Mouse (Mus musculus) layer of hippocampus, postnatal 14 days (tissue): ENCODE data around the gene Rorb. TPM values are rescaled to one million over a fixed set of nuclear protein-coding genes. Genes with fewer than 3 reads are reported as not detected.

ENCODE experiments used
- DNase-seq, 2 experiments: peaks; one replicate each; pipeline ENCODE4 v3.0.0; 2021 to 2022; ENCODE audit warnings: low spot score in 2 of 2, mixed read lengths in 1 of 2
- total RNA-seq, 2 experiments: library from RNA; stranded (reverse); gene quantifications; 2 replicates each; pipeline ENCODE4 v1.2.3; 2021

The Rorb gene
- total RNA-seq, 2 experiments from 2014 or later = 16.4 to 17.2 TPM

DNA sequence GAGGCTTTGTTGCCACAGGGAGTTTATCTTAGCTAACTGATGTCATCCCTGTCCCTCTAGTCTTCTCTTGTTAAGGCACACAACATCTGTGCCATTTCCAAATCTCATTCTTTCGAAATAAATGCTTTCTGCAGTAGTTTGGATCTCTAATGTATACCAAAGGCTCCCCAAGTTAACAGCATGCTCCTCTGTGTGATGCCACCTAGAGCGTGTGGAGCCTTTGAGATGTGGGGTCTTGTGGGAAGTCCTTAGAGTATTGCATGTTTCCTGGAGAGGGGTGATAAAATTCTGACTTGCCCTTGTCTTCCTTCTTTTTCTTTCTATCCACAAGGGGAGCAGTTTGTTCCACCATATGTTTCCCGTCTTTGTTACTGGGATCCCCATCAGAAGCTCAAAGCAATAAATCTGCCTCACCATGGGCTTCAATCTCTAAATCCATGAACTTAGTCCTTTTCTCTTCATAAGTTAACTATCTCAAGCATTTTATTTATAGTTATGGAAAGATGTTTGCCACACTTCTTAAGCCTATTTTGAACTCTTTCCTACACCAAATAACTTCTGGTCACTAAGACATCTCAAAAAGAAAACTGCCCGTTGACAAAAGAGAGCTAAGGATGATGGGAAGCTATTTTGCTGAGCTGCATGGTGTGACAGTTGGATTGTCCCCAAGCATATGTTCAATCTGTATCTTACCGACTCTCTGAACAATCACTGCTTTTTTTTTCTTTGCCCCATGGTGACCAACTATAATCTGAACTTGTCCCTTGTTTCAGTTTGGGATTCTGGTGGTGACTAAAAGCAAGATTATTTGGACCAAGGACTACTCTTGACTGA, 76.3 kb downstream of the Rorb start:
- DNase-seq = no peak

DNA sequence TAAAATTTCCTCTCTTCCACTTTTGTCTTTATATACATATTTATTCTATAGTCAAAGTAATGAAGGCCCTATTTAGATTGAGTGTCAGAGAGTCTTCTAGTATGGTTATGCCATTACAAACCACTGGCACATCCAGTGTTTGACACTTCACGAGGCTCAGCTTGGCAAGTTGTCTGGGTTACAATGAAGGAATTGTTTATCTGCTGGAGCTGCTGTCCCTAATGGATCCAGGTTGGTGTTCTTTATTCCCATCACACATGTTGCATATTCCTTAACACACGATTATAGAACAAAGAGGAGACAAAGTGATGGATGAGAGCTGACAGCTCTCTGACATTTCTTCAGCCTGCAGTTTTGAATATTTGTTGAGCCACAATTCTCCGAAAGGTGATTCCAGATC, 77.0 kb downstream of the Rorb start:
- no peak for DNase-seq

DNA sequence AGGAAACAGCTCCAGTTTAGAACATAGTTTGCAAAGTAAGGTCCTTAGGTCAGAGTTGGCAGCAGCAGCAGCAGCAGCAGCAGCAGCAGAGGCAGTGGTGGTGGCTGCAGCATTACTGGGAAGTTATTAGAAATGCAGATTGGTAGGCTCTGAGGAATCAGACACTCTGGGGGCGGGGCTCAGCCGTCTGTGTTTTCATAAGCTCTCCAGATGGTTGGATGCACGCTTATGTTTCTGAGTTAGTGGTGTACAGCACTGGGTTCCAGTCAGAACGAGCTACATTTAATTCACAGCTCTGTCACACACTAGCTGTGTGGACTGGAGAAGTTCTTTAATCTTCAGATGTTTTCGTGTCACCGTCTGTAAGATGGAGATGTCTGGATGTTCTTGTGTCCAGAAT, 105.9 kb downstream of the Rorb start:
- peak; percentile 28 to 67 for DNase-seq

DNA sequence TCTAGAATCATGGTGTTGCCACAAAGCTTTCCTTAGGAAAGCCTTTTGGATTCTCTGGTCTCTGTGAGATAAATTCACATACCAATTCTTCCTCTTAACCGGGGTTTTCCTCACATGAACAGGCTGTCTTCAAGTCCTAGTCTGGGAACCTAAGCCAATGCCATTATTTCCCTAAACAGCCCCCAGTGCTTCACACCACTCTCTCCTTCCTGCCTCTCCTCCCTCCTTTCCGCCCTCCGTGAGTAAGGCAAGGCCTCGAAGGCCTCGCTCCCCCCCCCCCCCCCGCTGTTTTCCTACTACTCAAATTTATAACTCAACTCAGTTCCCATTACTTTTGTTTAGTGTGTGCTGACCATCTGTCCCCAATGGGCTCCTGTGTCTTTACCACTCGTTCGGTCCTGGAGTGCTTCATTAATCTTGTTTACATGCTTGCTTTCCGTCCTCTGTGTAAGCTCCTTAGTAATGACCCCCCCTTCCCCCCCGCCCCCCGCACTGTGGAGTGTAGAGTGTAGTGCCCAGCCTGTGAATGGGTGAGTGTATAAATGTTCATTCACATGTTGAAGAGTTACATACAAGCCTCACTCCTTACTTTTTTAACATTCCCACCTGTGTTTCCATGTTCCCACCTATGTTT, 106.9 kb downstream of the Rorb start:
- no peak for DNase-seq

DNA sequence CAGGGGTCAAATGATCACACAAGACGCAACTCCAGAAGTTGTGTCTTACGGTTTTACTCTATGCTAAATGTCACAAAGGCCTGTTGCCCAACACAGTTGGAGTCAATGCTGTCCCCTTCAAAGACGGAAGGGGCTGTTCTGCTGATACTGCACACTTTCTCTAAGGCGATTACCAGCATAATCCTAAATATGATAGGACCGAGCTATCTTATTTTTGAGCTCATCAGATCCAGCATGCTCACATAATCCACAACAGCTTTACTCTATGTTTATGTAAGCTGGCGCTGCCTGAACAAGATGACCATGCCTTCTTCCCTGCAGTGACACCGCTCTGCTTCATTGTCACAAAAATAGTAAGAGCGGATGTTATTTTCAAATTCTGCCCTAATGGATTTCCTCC, 112.0 kb downstream of the Rorb start:
- no peak for DNase-seq

DNA sequence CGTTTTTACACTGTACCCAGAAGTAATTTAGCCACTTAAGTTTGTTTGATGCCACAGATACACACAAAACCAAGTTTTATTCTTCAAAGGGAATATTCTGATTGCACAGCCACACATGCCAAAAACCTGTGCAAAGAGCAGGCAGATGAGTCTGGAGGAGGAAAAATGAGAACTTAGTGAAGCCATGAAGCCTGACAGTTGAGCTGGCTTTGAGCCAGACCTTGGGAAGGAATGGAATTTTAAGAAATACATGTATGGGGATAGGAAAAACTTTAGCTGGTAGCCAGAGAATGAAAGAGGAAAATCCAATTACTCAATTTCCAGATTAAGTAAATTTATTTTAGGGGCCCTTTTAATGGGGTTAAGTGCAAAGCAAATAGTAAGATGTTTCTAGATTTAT, 113.3 kb downstream of the Rorb start:
- peak in 1 of 2 experiments; percentile 4 for DNase-seq

DNA sequence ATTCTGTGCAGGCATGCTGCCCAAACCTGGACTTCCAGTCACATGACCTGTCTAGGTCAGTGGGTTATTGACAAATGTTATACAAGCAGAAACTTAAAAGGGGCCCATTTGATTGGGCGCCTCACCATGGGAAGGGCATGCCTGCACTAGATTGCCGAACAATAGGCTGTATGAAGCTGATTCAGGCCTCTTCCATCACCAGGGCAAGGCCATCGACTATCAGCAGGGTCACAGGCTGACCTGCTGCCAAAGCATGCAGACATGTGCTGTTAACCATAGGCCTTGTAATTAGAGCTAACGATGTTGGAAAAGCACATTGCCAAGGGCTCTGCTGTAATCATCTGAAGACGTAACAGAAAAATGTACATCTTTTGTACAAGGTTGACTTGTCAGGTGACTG, 131.0 kb downstream of the Rorb start:
- DNase-seq = no peak

DNA sequence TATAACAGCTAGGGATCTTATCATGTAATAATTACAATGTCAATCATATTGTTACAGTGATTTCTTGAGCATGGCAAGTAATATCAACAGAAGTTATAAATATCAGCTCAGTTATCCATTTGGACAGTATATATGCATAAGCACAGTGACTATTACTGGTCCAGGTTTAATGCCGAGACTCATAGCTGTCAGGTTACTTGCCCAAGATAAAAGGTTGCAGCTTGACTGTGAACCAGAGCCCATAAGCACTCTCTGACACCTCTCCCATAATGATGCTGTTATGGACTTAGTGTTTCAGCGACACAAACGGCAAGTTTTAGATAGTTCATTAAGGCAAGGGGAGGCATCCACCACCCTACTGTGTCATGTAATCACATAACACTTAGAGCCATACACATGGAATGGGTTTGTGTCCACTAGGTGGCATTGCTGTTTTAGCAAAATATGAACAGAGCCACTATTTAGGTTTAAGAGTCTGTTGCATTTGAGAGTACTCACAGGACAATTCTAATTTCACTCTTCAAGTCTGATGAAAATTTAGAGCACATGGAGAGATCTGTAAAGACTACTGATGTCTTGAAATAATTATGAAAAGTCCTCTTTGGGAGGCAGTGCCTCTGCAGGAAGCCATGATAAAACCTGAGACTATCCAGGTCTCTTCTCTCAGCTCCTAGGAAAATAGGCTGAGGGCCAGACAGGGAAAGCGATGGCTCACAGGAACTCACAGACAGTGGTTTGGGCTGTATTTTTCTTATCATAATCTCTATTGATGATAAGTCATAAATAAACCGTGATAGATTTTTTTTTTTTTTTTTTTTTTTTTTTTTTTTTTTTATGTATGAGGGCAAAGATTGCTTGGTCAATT, 136.0 kb downstream of the Rorb start:
- peak; percentile 15 to 76 for DNase-seq

DNA sequence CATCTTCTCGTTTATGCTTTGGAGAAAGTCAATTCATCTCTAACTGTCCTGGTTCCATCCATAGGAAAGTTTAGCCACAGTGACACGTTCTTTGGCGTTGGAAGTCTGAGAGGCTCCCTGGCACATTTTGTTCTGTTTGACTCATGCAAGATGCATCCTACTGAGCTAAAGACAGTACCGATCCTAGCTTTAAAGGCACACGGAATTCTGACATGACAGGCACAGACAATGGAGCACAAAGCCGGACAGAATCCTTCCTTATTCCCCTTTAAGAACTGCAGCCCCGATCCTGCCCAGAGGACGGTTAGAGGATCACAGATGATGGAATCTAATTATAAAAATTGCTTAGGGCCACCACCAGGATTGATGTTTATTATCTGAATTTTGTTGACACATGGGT, 141.6 kb downstream of the Rorb start:
- no peak for DNase-seq

DNA sequence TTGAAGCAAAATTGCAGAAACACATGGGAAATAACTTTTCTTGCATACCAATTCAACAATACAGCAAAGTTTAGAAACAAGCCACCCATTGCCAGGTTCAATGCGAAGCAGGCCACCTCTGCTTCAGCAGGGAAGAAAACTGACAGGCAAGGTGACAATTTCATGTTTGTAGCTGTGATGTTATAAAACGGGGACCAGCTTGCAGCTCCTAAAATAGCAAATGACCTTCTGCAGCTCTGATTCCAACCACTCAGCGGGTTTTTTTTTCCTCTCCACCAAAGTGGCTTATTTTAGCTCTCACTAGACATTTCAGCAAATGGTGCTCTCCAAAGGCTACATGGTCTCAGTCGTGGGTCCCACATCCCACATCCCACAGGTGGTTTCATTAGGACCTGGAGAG, 143.7 kb downstream of the Rorb start:
- DNase-seq = no peak

DNA sequence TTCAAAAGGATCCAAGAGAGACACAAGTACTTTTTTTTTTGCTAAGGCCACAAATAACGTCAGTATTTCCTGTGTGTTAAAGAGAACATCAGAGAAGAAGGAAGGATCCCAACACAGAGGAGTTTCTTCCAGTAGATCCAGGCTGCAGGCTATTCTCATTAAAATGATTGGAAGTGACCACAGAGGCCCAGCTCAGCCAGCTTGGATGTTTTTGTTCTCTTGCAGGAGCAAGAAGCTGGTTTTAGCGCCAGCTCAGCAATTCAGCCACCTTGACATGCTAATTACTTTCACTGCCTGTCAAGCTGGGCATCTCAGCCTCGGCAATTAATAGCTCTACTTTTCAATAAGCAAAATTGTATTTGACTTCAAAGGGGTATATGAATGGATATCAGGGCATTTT, 151.1 kb downstream of the Rorb start:
- peak in 1 of 2 experiments; percentile 44 for DNase-seq

DNA sequence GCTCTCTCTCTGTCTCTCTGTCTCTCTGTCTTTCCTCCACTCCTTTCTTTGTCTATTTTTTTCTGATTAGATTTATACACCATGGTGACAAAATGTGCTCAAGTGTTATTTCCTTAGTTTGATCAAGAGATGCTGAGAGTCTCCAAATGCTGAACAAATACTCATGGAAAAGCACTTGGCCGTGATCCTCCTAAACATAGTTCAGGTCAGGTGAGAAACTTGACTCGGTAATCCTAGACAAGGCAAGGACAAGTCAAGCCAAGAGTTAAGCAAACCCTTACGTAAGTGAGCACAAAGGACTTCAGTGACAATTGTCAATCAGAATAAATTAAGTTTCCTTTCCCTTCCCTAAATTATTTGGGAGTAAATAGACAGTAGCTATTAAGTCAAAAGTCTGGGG, 158.2 kb downstream of the Rorb start:
- DNase-seq = no peak

DNA sequence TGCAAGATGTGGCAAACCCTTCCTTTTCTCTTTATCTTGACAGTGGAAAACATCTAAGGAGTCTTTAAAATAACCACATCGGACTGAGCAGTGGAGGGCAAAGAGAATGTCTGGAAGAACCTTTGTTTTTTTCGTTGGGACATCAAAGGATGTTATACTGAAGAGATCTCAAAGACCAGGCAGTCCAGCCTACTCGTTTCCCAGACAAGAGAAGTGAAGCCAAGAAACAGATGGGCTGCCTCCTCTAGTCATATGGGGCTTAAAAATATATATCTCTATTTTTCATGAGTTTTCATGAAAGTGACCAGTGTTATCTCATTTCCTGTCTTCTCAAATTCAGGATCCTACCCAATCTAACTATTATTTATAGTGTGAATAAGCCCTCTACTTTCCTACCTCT, 163.8 kb downstream of the Rorb start:
- DNase-seq = no peak

DNA sequence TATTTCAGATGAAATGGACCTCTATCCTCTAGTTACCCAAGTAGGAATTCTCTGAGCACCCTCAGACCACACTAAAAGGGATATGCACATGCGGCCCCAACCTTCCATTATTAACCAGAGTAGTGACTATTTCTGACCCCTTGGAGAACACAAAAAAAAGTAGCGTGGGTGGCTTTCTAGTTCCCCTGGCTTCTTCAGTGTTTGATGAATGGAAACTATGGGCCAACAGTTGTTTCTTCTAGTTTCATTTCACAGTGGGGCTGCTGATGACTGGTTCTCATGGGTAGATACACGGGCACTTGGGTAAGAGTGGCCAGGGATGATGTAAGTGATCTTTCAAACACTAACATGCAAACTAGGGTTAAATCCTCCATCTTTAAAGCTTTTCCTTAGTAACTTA, 165.7 kb downstream of the Rorb start:
- no peak for DNase-seq

DNA sequence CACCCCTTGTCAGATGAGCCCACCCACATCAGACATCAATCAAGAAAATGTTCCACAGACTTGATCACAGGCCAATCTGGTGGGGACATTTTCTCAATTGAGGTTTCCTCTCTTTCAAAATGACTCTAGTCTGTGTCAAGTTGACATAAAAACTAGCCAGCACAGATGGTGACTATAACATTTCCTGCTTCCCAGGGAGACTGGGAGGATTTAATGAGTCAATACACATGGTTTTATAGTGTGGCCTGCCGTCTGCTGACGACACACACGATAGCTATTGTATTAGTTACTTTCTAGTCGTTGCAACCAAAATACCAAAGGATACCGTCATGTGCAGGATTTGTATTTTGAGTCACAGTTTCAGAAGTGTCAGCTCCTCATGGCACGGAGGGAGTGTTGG, 169.6 kb downstream of the Rorb start:
- no peak for DNase-seq

DNA sequence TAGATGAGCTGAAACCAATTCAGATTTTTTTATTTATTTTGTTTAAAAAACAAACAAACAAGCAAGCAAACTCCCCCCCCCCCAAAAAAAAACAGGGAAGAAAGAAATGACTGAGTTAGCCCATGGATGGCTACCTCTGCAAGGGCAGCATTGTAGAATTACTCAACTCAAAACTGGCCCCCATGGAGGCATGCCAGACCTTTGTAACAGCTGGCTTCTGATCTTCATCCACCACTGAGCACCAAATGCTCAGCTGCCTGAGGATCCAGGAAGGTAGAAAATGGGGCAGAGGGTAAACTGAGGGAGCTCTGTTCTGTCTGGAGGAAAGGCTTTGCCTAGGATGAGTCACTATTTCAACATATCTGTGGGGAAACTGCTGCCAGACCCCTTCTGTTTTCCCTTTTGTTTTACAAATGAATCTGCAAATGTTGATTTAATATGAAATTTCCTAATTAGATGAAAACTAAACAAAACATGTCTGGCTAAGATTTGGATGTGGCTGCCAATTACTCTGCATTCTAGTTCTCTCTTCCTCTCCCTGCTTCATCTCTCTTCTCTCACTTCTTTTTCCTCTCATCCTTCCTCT, 199.1 kb downstream of the Rorb start:
- no peak for DNase-seq

DNA sequence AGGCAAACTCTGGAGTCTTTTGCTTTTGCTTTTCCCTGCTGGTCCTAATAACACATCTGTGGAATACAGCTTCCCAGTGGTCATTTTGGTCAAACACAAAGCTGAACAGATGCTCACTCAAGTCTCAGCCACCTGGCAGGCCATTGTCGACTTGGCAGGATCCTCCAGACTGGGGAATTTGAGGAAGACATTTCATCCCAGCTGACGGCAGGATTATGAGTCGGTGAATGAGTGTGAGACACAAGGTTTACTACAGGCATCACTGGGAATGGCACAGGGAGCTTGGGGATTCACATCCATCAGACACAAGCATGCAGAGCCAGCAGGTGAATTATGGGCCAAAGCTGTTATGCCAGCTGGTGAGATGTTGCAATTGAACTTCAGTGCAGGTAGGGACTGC, 201.4 kb downstream of the Rorb start:
- no peak for DNase-seq

DNA sequence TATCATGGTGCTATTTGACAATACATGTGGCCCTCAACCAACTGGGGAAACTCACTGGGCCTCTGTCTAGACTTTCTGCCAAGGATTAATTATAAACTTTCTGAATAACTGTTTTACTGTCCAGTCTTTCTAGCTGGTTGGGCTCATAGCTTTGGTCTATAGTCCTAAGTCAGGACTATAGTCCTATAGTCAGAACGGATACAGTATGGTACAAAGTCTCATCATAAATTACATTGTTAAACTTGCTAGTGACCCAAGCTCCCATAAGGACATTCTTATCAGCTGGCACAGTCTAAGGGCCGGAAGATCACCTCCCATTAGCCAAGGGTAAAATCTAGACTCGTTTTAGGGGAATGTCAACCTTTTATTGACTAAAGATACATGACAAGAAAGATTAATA, 205.5 kb downstream of the Rorb start:
- no peak for DNase-seq

DNA sequence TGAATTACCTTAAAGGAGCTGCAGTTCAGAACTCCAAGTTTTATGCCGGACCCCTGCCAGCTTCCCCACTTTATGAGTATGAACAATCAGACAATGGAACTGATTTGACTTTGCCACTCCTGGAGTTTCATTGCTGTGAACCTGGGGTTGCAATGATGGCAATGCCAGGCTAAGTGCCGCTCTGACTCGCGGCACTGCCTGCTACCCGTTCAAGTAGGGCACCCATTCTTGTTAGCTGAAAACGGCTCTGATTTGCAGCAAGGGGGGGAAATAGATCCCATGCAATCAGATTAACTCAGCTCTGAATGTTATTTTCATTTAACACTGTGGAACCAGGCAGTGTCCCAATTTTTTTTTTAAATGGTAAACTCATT, 208.3 kb downstream of the Rorb start:
- DNase-seq = no peak

DNA sequence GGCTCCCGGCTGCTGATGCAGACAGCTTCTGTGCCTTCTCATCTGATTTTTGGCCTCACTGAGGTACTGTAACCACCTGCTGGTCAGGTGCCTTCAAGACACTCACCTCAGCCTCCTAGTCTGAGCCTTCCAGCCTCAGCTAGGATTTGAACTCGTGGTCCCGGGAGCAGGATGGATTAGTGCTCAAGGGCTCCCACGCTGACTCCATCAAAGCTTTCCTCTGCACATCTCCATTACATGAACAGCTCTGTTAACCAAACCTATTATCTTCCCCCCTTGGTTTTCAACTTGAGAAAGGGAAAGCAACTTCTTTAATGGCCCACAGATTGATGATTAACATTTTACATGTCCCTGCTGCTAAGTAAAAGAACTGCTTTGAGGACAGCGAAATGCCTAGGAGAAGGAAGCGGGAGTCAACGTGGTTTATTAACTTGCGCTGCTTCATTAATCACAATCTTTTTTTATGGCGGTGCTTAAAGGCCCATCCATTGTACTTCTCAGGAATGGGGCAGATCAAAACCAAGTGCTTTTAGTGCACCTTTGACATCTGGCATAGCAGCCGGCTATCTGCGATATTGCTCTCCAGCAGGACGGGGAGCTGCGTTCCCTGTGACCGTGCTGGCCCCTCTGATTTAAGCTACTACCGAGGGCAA, 208.8 kb downstream of the Rorb start:
- DNase-seq = no peak

DNA sequence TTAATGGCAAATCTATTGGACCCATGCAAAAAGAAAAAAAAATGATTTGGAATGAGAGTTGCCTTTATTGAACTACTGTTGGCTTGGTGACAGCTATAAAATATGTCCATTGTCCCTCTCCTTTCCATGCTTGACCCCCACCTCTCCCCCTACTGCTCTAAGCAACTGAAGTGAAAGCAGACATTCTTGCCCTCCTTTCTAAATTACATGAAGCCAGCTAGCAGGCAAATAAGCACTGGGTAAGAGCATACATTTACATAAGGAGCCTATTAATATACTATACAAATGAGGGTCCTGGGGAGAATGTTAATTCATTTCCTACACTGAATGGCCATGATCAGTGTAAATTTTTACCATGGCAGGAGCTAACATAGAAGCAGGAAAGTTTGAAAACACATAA, 212.8 kb downstream of the Rorb start:
- DNase-seq = no peak
